Mouse (Mus musculus): ENCODE measurements at regions not wholly inside any gene's neighbourhood (a gene's known extent, or its start where the extent isn't known, plus 50 kb on each side); places are given as distances from the start of the nearest gene placed in this dataset.
A peak's percentile ranks its signal among the peaks of the same experiment; 100 is the strongest.

DNA sequence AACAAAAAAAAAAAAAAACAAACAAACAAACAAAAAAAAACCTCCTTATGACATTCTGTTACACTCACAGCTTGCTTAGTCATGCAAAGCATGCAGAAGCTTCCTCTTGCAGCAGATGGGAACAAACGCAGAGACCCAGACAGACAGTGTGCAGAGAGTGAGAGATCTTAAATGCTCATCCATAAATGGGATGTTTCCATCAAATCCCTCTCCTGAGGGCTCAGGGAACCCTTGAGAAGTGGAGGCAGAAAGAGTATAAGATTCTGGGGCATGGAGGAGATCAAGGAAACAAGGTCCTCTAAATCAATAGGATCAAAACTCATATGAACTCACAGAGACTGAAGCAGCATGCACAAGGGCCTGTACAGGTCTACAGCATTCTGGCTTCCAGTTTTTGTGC, 52.5 kb downstream of the Adm start:
- no peak for ATAC-seq (ENCODE audit: low TSS enrichment)

DNA sequence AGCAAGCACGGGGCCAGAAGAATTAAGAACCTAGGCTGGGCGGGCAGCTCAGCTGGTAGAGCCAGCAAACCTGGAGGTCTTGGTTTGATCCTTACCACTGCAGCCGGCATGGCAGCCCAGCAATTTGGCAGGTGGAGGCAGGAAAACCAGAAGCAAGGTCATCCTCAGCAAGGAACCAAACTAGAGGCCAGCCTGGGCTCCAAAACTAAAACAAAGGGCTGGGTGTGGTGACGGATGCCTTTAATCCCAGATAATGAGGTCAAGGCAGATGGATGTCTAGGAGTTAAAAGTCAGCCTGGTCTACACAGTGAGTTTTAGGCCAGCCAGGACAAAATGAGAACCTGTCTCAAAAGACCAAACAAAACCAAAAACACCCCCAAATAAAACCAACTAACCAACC, 55.5 kb downstream of the Adm start:
- no peak for ATAC-seq (ENCODE audit: low TSS enrichment)

GRCm38 (mm10) chr7:110688884-110689681, 61.6 kb downstream of the Adm start:
- ATAC-seq (ENCODE audit: low TSS enrichment): no peak

GRCm38 (mm10) chr7:110690241-110690640, 62.8 kb downstream of the Adm start:
- no peak for ATAC-seq (ENCODE audit: low TSS enrichment)

- ATAC-seq (ENCODE audit: low TSS enrichment): no peak
Observed at GRCm38 (mm10) chr7:110690856-110691255, 63.4 kb downstream of the Adm start.

GRCm38 (mm10) chr7:110694262-110694661, 66.8 kb downstream of the Adm start:
- no peak for ATAC-seq (ENCODE audit: low TSS enrichment)

DNA sequence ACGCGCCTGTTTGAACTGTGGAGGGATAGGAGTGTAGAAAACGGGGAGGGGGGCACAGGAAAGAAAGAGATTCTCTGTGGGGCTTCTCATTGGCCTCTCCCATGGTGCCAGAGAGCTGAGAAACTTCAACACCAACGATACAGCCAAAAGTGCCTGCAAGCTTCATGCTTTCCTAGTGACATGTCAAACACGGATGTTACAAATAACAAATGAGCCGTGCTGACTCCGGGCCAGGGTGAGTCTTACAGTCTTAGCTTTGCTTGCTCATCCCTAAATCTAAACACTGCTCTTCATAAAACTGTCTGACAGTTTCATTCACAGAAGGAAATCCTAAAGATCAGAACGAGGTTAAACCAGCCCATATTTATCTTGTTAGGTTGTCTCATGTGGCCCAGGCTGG, 68.3 kb downstream of the Adm start:
- no peak for ATAC-seq (ENCODE audit: low TSS enrichment)

- ATAC-seq (ENCODE audit: low TSS enrichment): no peak
Observed at GRCm38 (mm10) chr7:110698211-110699153, 69.5 kb upstream of the Ampd3 start.

GRCm38 (mm10) chr7:110699596-110699995, 68.4 kb upstream of the Ampd3 start:
- ATAC-seq (ENCODE audit: low TSS enrichment): no peak

DNA sequence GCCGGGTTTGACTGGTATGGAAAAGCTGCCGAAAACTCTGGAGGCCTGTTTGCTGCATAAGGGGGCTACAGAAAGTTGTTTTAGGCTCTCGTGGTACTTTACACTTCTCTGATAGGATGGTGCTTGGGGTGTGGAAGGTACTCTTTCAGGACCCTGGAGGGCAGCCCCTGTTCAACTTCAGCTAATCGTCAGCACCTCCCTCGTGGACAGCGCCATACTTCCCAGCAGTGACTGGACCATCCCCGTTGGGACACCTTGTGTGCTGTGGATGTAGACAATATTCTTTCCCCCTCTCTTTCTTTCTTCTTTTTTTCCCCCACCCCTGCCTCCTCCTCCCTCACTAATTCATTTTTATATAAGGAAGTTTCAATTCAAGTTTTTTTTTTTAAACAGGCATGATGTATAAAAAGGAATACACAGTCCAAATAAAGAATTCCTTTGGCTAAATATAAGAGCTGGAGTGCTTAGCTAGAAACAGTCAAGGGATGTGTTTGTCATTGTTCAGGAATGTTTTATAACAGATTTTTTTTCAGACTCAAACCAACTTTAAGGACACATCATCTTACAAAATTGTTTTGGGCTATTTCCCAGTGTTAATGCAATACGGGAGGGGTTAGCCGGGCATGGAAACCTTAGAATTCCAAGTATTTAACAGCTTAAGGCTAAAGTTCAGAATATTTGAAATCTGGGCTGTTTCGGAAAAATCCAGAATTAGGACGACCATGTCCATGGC, 66.2 kb upstream of the Ampd3 start:
- ATAC-seq (ENCODE audit: low TSS enrichment): peak; percentile 73

DNA sequence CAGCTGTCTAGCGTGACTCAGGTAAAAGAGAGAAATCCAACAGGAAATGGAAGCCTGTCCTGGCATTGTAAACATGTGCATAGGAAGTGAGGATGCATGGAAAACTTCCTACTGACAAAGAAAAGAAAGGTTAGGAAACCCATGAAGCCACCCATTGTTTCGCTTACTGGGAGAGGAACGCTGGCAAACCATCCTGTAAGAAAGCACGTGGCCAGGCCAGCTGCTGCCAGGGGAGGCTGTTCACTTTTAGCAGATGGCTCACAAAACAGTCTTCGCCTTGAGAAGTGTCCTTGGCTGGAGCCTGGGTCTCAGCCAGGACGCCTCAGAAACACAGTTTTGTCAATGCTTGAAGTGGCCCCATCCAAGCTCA, 65.6 kb upstream of the Ampd3 start:
- peak; percentile 35 for ATAC-seq (ENCODE audit: low TSS enrichment)

DNA sequence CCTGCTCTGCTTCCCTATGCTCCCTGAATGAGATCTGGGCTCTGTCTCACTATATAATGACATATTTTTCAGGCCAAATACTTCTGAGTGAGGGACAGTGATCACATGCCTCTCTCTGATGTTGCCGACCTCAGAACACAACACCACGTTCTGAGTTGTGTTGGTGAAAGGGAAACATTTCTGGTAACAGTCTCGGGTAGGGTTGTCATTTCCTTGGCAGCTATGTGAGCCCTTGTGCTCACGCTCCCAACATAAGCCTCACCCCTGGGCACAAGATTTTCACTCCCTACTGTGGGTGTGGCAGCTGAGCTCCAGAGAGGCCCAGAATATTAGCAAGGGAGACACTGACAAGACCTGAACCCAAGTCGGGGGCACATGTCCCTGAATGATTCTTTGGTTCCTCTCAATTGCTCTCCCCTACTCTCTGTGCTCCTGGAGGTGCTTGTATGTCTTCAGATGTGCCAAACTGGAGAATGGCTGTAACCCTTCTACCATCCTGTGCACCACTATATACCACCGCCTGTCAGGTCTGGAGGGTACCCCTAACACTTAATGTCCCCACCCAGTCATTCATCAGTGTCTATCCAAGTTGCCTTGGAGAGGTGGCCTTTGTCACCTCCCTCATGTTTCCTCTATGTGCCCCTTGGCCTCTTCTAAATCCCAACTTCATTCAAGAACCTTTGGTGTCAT, 62.5 kb upstream of the Ampd3 start:
- no peak for ATAC-seq (ENCODE audit: low TSS enrichment)

- no peak for ATAC-seq (ENCODE audit: low TSS enrichment)
Observed at GRCm38 (mm10) chr7:110706001-110706695, 61.9 kb upstream of the Ampd3 start.

DNA sequence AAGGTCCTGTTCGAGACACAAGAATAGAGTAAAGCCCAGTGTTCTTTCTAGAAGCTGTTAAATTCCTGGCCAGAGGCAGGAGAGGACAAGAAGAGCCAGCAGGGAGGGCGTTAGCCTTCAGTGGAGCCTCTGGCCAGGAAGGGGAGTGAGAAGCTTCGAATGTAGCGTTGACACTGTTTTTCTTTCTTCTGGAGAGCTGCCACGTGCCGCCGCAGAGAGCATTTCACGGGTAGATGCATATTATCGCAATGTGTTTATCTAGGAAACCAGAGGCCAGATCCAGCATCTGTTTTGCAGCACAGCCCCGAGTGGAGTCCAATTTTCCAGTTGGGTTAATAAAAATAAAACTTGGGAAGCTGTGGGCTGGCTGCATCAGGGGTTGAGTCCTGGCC, 61.3 kb upstream of the Ampd3 start:
- ATAC-seq (ENCODE audit: low TSS enrichment): no peak

GRCm38 (mm10) chr7:110708116-110708515, 59.9 kb upstream of the Ampd3 start:
- ATAC-seq (ENCODE audit: low TSS enrichment): no peak

DNA sequence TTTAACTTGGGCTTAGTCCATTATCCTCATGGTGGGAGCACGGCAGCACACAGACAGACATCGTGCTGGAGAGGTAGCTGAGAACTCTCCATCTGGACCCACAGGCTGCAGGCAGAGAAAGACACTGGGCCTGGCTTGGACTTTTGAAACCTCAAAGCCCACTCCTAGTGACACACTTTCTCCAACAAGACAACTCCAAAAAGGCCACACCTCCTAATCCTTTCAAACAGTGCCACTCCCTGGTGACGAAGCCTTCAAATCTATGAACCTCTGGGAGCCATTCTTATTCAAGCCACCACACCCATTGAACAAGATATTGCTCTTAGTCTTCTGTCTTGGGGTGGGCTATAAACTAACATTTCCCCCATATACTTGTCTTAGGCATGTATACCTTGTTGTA, 59.2 kb upstream of the Ampd3 start:
- ATAC-seq (ENCODE audit: low TSS enrichment): no peak

- ATAC-seq (ENCODE audit: low TSS enrichment): no peak
Observed at GRCm38 (mm10) chr7:110709606-110710005, 58.4 kb upstream of the Ampd3 start.

DNA sequence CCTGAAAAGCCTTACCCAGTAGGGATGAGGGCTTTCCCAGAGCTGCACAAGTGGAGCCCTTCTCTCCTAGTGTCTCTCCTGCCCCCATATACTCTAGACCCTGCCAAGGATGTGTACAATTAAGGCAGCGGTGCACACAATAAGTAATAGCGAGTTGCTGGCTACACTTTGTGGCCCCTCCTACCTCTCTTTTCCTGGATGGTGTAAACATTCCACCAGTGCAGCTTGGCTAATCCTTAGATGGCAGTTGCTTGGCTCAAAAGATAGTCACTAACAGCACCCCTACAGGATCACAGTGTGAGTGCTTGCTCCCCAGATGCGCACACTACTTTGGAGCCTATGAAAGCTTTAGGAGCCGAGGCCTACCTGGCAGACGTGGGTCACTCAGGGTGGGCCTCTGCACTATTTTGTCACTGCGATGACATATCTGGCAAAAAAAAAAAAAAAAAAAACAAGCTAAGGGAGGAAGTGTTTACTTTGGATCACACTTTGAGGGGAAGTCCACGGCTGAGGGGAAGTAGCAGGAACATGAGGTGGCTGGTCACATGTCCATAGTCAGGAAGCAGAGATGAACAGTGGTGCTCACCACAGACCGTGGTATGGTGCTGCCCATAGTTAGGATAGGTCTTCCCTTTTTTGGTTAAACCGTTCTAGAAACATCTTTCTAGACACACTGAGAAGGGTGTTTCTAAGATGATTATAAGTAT, 57.6 kb upstream of the Ampd3 start:
- no peak for ATAC-seq (ENCODE audit: low TSS enrichment)

DNA sequence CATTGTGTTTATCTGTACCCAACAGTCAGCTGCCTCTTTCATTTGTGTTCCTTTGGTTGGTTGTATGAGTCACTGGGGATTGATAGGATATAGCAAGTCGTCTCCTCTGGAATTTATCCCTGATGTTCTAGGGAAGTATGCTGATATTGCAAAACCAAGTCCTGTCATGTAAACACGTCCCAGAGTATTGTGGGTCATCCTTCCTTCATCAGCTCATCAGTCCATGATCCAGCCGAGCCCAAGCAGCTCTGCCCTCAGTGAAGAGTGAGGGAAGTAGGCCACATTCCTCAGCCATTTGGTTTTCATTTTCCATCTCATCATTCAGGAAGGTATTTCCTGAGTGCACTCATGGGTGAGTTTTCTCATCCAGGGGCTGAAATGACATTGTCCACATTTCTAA, 54.3 kb upstream of the Ampd3 start:
- ATAC-seq (ENCODE audit: low TSS enrichment): no peak

- peak; percentile 74 for ATAC-seq (ENCODE audit: low TSS enrichment)
Observed at GRCm38 (mm10) chr7:110715110-110715509, 52.9 kb upstream of the Ampd3 start.
